9 mouse cellular contexts compared by ENCODE assay signal in the genomic region with DNA sequence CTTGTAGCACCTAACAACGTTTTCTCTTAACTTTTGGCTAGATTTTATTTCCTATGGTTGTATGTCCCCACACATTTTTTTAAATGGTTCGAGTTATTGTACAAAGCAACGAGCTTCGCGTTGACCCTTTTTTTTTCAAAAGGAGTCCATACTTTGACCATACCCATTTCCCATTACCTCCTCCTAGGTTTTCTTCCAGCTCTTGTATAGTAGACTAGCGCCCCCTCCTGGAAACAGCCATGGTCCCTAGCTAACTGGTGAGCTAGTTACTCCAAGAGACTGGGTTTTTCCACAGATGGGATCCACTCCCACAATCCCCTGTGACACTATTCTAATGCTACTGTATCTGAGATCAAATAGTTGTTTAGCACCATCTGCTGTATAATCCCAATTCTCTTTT.
A peak's percentile ranks its signal among the peaks of the same experiment; 100 is the strongest.
DNase-seq lines count a peak whose midpoint lies in the region; ATAC-seq and TF ChIP-seq lines count a peak whose summit lies in the region.
"Had no signal": no experiment of that assay in that cellular context is flagged by ENCODE, and none has a peak within 500 bp of the region (broad histone marks: within the 10 kb centered on the region; RNA-seq: fewer than 3 reads in every experiment).

No protein-coding gene starts in this region.

- TF ChIP-seq CTCF in Patski (IDR thresholded peaks at IDR 0.05), result peak; percentile 59
- no peak for TF ChIP-seq CTCF in thymus, adult 2 months (IDR thresholded peaks at IDR 0.05; ENCODE audit: borderline replicate concordance, control insufficient read depth, extremely low read depth, insufficient read depth, low read length, poor library complexity)

- CTCF ChIA-PET in Patski (lab: Charles Lee), result interaction anchor here (0.7 to 1.7 kb wide), 7 partner anchors 9 to 366 kb away, joined by 3 to 4 read pairs (median 3); no protein-coding TSS in a partner anchor

- 69% methylated on average over 6 of the region's 6 CpGs for WGBS in thymus, adult 2 months
- 53% methylated on average over 6 of the region's 6 CpGs for WGBS in midbrain, embryonic 16.5 days

- H3K4me2 ChIP-seq in midbrain, embryonic 16.5 days (ENCODE audit: low read length), result no peak overlapping the region
- H3K4me2 ChIP-seq: limb, embryonic 13.5 days had no signal

- POLR2A ChIA-PET in Patski (lab: Charles Lee), result no interaction called here

- peak; percentile 6 to 30 for DNase-seq in left cerebral cortex, adult 18-20 months (ENCODE audit: low spot score in 2 of 2)
- no peak for DNase-seq in left cerebral cortex, adult 11 months (ENCODE audit: low spot score)
- DNase-seq in Patski (ENCODE audit: low read depth, low spot score), result no peak
- peak; percentile 42 for DNase-seq in embryo, embryonic 10 days (ENCODE audit: low spot score)
- DNase-seq in kidney, postnatal 25 days, result peak; percentile 73 to 89
- peak; percentile 80 for DNase-seq in lung, postnatal 14 days
- peak; percentile 58 for DNase-seq in thymus, adult 2 months

- H3K36me3 ChIP-seq in thymus, adult 2 months (ENCODE audit: control insufficient read depth, insufficient read depth, low read length), result no peaks in the 10 kb centered on the region
- H3K36me3 ChIP-seq in midbrain, embryonic 16.5 days (ENCODE audit: control insufficient read depth, insufficient read depth, low read length), result no peaks in the 10 kb centered on the region
- H3K36me3 ChIP-seq: limb, embryonic 13.5 days had no signal

- H3K9me3 ChIP-seq in midbrain, embryonic 16.5 days (replicated peaks; ENCODE audit: control insufficient read depth, low read length, poor library complexity, severe bottlenecking), result no peaks in the 10 kb centered on the region
- H3K9me3 ChIP-seq: limb, embryonic 13.5 days had no signal

- no peak for TF ChIP-seq POLR2A in thymus, adult 2 months (IDR thresholded peaks at IDR 0.05; ENCODE audit: control insufficient read depth, extremely low read depth, insufficient read depth, low read length, poor library complexity)

- H3K9ac ChIP-seq in midbrain, embryonic 16.5 days (ENCODE audit: low read depth, low read length), result no peak overlapping the region
- H3K9ac ChIP-seq: limb, embryonic 13.5 days had no signal

- H3K4me1 ChIP-seq in thymus, adult 2 months (replicated peaks; ENCODE audit: control insufficient read depth, insufficient read depth, low read length), result no peaks in the 10 kb centered on the region
- H3K4me1 ChIP-seq in midbrain, embryonic 16.5 days (ENCODE audit: control insufficient read depth, insufficient read depth, low read length), result no peaks in the 10 kb centered on the region
- H3K4me1 ChIP-seq: limb, embryonic 13.5 days had no signal

- in situ Hi-C loops in Patski (cut with MboI; ENCODE audit: low pct_unique_long_range_greater_than_20kb), result loop anchor here (5.0 to 10.0 kb wide), 3 partner anchors 142 to 450 kb away; no protein-coding TSS in a partner anchor

- H3K27me3 ChIP-seq in Patski, result no peaks in the 10 kb centered on the region
- H3K27me3 ChIP-seq in thymus, adult 2 months (ENCODE audit: control insufficient read depth, insufficient read depth, low read length), result no peaks in the 10 kb centered on the region
- no peaks in the 10 kb centered on the region for H3K27me3 ChIP-seq in midbrain, embryonic 16.5 days (ENCODE audit: control insufficient read depth, insufficient read depth, low read depth, low read length)
- H3K27me3 ChIP-seq: limb, embryonic 13.5 days had no signal

- no peak overlapping the region for H3K27ac ChIP-seq in thymus, adult 2 months (ENCODE audit: control insufficient read depth, insufficient read depth, low read length)
- H3K27ac ChIP-seq in midbrain, embryonic 16.5 days (ENCODE audit: low read length), result no peak overlapping the region
- H3K27ac ChIP-seq: limb, embryonic 13.5 days had no signal

- no peak overlapping the region for H3K4me3 ChIP-seq in thymus, adult 2 months (ENCODE audit: control insufficient read depth, insufficient read depth, low read length)
- no peak overlapping the region for H3K4me3 ChIP-seq in midbrain, embryonic 16.5 days (ENCODE audit: low read depth, low read length)
- H3K4me3 ChIP-seq: limb, embryonic 13.5 days had no signal

- ATAC-seq in Patski, result no peak
- ATAC-seq in midbrain, embryonic 16.5 days, result no peak

Comparison
In these comparisons a context has a peak if more than half of its experiments do, and no peak if none do; other contexts are left out.
1. DNase-seq: peak in left cerebral cortex, adult 18-20 months (2 of 2), embryo, embryonic 10 days (single experiment), kidney, postnatal 25 days (2 of 2), lung, postnatal 14 days (single experiment) and thymus, adult 2 months (single experiment); none in left cerebral cortex, adult 11 months (single experiment) and Patski (single experiment).